Mouse (Mus musculus) small intestine, adult 2 months (tissue): ENCODE measurements around the gene Isoc2a. TPM values are rescaled to one million over a fixed set of nuclear protein-coding genes. Genes with fewer than 3 reads are reported as not detected.

Experiments
- H3K27ac ChIP-seq: fragments of 200-500 bp; 2 replicates; pipeline ENCODE4 v1.5.1; 2012; ENCODE audit warnings: low read depth, low read length, control low read depth, inconsistent platforms; ENCODE audit not compliant: insufficient read depth
- H3K27me3 ChIP-seq: fragments of 200-500 bp; 2 replicates; pipeline ENCODE4 v1.6.1; 2012; ENCODE audit warnings: mild to moderate bottlenecking, moderate library complexity, low read length, inconsistent platforms; ENCODE audit not compliant: control insufficient read depth, insufficient read depth
- H3K36me3 ChIP-seq: fragments of 200-500 bp; 2 replicates; pipeline ENCODE4 v1.6.1; 2012; ENCODE audit warnings: mild to moderate bottlenecking, low read length, control low read depth, inconsistent platforms; ENCODE audit not compliant: control insufficient read depth, insufficient read depth
- H3K4me1 ChIP-seq: fragments of 200-500 bp; 2 replicates; pipeline ENCODE4 v1.6.1; 2012; ENCODE audit warnings: low read length, inconsistent platforms, mixed read lengths; ENCODE audit not compliant: control insufficient read depth, insufficient read depth, insufficient read length
- H3K4me3 ChIP-seq: fragments of 200-500 bp; 2 replicates; pipeline ENCODE4 v1.5.1; 2012; ENCODE audit warnings: low read depth, mild to moderate bottlenecking, control low read depth, inconsistent platforms, low read length, moderate library complexity
- CTCF ChIP-seq: fragments of 200-500 bp; IDR thresholded peaks from 2 replicates; pipeline ENCODE4 v1.5.1; 2012; ENCODE audit warnings: low read depth, mild to moderate bottlenecking, control low read depth, inconsistent platforms, low read length, moderate library complexity, mixed read lengths; ENCODE audit not compliant: insufficient replicate concordance, insufficient read length; ENCODE audit errors: extremely low read depth
- POLR2A ChIP-seq: fragments of 200-500 bp; IDR thresholded peaks from 2 replicates; pipeline ENCODE4 v1.6.1; 2012; ENCODE audit warnings: low read depth, mild to moderate bottlenecking, control low read depth, inconsistent platforms, low read length, moderate library complexity
- WGBS: fragments of 180-500 bp; shearing (Covaris S2); methylation state at CpG from one replicate; pipeline ENCODE4 v1.1.7; 2018; 5-methylcytosine and 5-hydroxymethylcytosine counted together
- polyA plus RNA-seq: library from polyadenylated mRNA; depleted of rRNA; stranded (reverse); fragments of >200 nt; gene quantifications from 2 replicates; pipeline ENCODE4 v1.2.3, GENCODE M21; 2012

The Isoc2a gene
- polyA plus RNA-seq, 1 experiment, result 15.5 TPM

DNA sequence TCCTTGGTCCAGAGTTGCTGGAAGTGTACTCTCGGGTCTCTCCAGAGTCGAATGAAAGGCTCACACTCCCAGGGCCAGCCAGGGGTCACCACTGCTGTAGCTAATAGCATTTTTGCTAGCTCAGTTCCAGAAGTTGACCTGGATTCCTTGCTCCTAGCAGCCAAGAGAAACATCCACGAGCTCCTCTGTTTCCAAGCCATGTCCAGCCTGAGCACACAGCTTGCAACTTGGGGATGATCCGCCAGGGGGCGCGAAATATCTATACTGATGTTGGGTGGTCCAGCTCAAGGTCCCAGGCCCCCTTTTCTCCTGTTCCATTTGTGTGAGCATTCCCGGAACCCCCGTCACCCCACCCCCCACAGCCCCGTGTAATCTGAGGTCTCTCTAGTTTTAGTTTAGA, 34.6 kb downstream of the Isoc2a start:
- 46% methylated on average over 9 of the region's 9 CpGs for WGBS
- H3K27me3 ChIP-seq, result no peaks in the 10 kb centered on the region

GRCm38 (mm10) chr7:4912248-4912647, 35.3 kb downstream of the Isoc2a start:
- Histone ChIP-seq H3K36me3 (no peaks in the 10 kb centered on the region), H3K4me3 (no peak overlapping the region), H3K27me3 (no peaks in the 10 kb centered on the region), H3K4me1 (peaks cover 7% of the 10 kb centered on the region), H3K27ac (no peak overlapping the region)
- TF ChIP-seq POLR2A (no peak), CTCF (no peak)
- WGBS, result 69% methylated on average over 5 of the region's 5 CpGs

More for the DNA sequence above, 34.6 kb downstream of the Isoc2a start:
- Histone ChIP-seq H3K4me1 (peaks cover 7% of the 10 kb centered on the region), H3K4me3 (no peak overlapping the region), H3K36me3 (no peaks in the 10 kb centered on the region), H3K27ac (no peak overlapping the region)
- TF ChIP-seq POLR2A (no peak), CTCF (peak; percentile 61; the same call in 1 of the 2 replicates)

GRCm38 (mm10) chr7:4915007-4915665, 38.2 kb downstream of the Isoc2a start, which contains the start of gene Zfp628:
Zfp628 (plus strand) TSS chr7:4915217.
- H3K36me3 ChIP-seq, result peaks cover 16% of the 10 kb centered on the region
- TF ChIP-seq CTCF (no peak), POLR2A (peak; percentile 69)
- H3K4me1 ChIP-seq, result peaks cover 7% of the 10 kb centered on the region
- WGBS, result under 1% methylated on average over 56 of the region's 56 CpGs
- no peaks in the 10 kb centered on the region for H3K27me3 ChIP-seq
- peak within 1 kb of the TSS; percentile 68 for H3K27ac ChIP-seq
- peak within 1 kb of the TSS; percentile 82 for H3K4me3 ChIP-seq

GRCm38 (mm10) chr7:4915669-4916416, 38.9 kb downstream of the Isoc2a start:
- peak overlapping the region; percentile 68 for H3K27ac ChIP-seq

DNA sequence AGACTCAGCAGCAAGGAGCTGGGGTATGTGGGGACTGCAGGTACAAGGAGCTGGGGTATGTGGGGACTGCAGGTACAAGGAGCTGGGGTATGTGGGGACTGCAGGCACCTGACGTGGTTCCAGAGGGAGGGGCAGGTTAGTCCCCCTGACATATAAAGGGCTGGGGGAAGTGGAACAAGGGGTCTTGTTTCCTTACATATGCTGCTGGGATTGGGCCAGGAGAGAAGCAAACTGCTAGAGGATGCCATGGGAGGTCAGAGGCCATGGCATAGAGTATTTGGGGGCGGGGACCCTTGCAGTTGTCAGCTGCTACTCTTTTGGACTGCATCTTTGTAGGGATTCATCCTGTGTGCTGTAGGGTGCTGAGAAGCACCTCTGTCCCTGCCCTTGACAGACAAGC, 40.5 kb downstream of the Isoc2a start:
- Histone ChIP-seq H3K36me3 (peaks cover 23% of the 10 kb centered on the region), H3K27me3 (no peaks in the 10 kb centered on the region), H3K4me1 (peaks cover 7% of the 10 kb centered on the region), H3K27ac (no peak overlapping the region), H3K4me3 (no peak overlapping the region)
- 98% methylated on average over 2 of the region's 2 CpGs for WGBS
- no peak for TF ChIP-seq CTCF
- no peak for TF ChIP-seq POLR2A

More at GRCm38 (mm10) chr7:4915669-4916416, 38.9 kb downstream of the Isoc2a start:
- peaks cover 7% of the 10 kb centered on the region for H3K4me1 ChIP-seq
- no peaks in the 10 kb centered on the region for H3K27me3 ChIP-seq
- TF ChIP-seq CTCF (peak; percentile 11; the same call in 1 of the 2 replicates), POLR2A (no peak)
- WGBS, result 12% methylated on average over 14 of the region's 14 CpGs
- H3K36me3 ChIP-seq, result peaks cover 22% of the 10 kb centered on the region
- H3K4me3 ChIP-seq, result peak overlapping the region; percentile 82

- 93% methylated on average over 15 of the region's 15 CpGs for WGBS
- TF ChIP-seq POLR2A (no peak), CTCF (no peak)
- H3K4me1 ChIP-seq, result peaks cover 10% of the 10 kb centered on the region
Observed at GRCm38 (mm10) chr7:4918681-4919080, 41.7 kb downstream of the Isoc2a start.

DNA sequence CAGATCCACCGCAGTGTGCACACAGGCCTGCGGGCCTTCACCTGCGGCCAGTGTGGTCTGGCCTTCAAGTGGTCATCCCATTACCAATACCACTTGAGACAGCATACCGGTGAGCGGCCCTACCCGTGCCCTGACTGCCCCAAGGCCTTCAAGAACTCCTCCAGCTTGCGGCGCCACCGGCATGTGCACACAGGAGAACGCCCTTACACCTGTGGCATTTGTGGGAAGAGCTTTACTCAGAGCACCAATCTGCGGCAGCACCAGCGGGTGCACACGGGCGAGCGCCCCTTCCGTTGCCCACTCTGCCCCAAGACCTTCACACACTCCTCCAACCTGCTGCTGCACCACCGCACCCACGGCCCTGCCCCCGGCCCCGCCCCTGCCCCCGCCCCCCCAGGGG, 42.1 kb downstream of the Isoc2a start:
- WGBS, result 89% methylated on average over 21 of the region's 21 CpGs
- H3K27ac ChIP-seq, result no peak overlapping the region
- TF ChIP-seq POLR2A, result no peak
- no peak for TF ChIP-seq CTCF
- peaks cover 10% of the 10 kb centered on the region for H3K4me1 ChIP-seq
- H3K27me3 ChIP-seq, result peaks cover 12% of the 10 kb centered on the region; the same call in 1 of the 2 replicates
- no peak overlapping the region for H3K4me3 ChIP-seq
- peaks cover 23% of the 10 kb centered on the region for H3K36me3 ChIP-seq

More at GRCm38 (mm10) chr7:4918681-4919080, 41.7 kb downstream of the Isoc2a start:
- Histone ChIP-seq H3K27ac (no peak overlapping the region), H3K27me3 (peaks cover 9% of the 10 kb centered on the region; the same call in 1 of the 2 replicates), H3K4me3 (no peak overlapping the region), H3K36me3 (peaks cover 23% of the 10 kb centered on the region)
